Mouse (Mus musculus) large intestine, adult 2 months (tissue): ENCODE measurements at regions not wholly inside any gene's neighbourhood (a gene's known extent, or its start where the extent isn't known, plus 50 kb on each side); places are given as distances from the start of the nearest gene placed in this dataset.

Experiments used
- DNase-seq: peaks from one replicate; pipeline ENCODE4 v3.0.0-alpha.2; 2012; ENCODE audit warnings: low read depth, low spot score
- WGBS: fragments of 180-500 bp; shearing (Covaris S2); methylation state at CpG from one replicate; pipeline ENCODE4 v1.1.7; 2018; 5-methylcytosine and 5-hydroxymethylcytosine counted together

DNA sequence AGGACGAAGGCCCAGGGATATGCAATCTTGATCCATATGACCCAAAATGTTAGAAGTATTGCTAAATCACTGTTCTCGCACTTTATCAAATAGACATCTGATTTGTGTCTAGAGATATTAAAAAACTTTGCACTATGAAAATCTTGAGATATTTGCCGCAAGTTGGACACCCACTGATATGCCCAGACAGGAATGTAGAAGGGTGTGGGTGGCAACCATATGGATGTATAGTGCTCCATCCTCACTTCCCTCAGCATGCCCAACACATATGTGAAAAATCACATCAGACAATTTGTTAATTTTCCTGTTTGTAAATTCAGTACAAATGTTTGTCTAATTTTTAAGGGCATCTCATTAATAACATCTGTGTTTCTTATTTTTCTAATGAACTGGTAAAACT is 874.1 kb upstream of the Sel1l start:
- 82% methylated on average over 3 of the region's 3 CpGs for WGBS

DNA sequence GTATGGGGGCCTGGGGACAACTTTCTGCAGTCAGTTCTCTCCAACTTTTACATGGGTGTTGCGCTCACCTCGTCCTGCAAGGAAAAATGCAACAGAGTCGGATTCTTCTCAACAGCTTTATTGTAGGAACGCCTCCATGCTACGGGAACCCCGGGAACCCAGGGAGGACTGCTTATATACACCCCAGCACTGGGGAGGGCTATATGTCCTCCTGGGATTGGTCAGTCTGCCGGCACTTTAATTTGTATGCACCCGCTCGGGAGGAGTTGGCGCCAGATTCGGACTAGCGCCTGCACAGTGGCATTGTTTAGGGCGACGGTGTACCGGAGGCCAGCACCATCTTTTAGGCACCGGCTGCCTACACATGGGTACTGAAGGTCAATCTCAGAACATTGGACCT is 864.5 kb upstream of the Sel1l start:
- DNase-seq = no peak
- 93% methylated on average over 16 of the region's 16 CpGs for WGBS

More for the DNA sequence above, 874.1 kb upstream of the Sel1l start:
- no peak for DNase-seq

- DNase-seq = no peak
- WGBS = 54% methylated on average over 3 of the region's 3 CpGs
Measured at GRCm38 (mm10) chr12:92708466-92708865, 859.5 kb upstream of the Sel1l start.

- no peak for DNase-seq
Measured at GRCm38 (mm10) chr12:92703731-92704130, 854.8 kb upstream of the Sel1l start.

DNA sequence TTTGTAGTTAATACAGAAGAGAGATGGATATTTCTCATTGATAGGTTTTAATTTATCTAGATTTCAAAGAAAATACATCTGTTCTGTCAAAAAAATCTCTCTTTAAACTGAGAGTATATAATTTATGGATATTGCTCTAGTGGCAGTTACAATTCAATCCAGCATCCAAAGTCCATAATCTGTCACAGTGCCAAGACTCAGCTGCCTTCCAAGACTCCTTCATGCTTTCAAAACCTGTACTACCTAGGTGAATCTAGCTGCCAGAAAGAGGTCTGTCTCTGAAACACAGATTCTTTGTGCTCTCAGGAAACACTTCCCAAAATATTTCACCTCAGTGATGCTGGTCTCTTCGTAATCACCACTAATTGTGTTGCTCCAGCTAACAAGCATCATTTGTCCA is 844.0 kb upstream of the Sel1l start:
- no peak for DNase-seq
- WGBS = 62% methylated on average over 1 of the region's 1 CpGs

GRCm38 (mm10) chr12:92672396-92672795 is 823.4 kb upstream of the Sel1l start:
- DNase-seq = no peak
- 95% methylated on average over 1 of the region's 1 CpGs for WGBS

DNA sequence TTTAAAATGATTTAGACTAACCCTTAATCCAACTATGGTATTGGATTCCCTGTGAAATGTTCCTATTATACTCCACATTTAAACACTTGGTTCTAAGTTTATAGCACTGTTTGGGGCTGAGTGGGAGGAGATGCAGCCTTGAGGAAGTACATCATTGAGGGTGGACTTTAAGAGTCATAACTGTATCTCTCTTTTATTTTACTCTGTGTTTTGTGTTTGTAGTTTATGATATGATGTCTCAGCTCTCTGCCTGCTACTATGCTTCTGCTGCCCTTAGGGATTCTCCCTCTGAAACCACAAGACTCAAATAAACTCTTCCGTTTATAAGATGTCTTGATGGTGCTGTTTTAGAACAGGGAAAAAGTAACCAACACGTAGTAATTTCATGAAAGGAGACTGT is 797.7 kb upstream of the Sel1l start:
- 67% methylated on average over 2 of the region's 2 CpGs for WGBS
- DNase-seq = no peak

DNA sequence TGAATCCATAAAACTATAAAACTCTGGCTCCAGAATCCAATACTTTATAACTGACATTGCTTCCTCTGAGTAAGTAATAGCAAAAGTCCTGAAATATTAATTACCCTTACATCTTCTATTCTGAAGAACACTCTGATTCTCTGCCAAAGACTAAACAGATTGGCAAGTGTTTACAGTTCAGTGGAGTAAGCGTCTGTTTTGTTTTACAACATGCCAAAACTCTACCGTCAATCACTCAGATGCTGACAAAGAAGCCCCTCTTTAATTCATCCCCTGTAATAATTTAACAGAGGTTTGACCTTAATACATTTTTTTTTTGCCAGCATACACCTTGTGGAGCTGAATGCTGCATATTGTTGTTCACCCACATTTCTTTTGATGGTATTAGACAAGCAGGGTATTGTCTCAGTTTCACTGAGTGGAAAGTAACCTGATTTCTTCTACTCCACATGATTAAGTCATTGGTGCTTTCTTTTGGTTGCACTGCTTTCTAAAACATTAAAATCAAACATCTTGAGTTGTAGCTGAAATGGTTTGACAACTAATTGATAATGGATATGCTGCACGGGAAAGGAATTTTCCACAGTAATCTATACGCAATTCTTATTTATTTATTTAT is 796.2 kb upstream of the Sel1l start:
- WGBS = 75% methylated on average over 4 of the region's 4 CpGs
- DNase-seq = no peak

DNA sequence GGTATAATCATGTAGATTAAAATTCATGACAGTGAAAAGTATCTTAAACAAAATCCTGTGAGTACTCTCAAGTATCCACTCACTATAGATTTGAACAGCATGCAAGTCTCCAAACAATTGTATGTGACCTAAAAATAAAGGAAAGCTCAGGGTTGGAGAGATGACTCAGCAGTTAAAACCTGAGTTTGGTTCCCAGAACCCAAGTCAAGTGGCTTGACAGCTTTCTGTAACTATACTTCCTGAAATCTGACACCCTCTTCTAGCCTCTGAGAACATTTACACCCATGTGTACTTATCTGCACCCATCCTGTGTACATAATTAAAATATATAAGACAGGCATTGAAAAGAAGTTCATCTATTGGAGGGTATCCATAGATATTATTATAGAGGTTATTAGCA is 770.2 kb upstream of the Sel1l start:
- no peak for DNase-seq

DNA sequence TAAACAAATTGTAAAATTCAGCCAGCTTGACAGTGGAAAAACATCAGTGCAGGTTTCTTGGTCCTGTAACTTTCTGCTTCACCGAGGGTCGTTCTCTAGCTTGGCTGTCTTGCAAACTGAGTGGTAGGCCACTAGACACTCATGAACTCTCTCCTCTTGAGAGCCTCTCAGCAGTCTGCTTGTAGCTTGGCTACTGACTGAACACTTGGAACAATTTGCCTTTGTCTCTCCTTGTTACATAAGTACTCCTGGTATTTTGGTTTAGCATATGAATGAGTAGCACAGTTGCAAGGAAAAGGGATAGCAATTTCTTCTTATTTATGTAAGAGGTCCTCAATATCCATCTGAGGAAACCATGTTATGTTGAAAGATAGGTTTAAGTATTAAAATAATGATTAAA is 769.6 kb upstream of the Sel1l start:
- DNase-seq = no peak
- WGBS = 48% methylated on average over 2 of the region's 2 CpGs

DNA sequence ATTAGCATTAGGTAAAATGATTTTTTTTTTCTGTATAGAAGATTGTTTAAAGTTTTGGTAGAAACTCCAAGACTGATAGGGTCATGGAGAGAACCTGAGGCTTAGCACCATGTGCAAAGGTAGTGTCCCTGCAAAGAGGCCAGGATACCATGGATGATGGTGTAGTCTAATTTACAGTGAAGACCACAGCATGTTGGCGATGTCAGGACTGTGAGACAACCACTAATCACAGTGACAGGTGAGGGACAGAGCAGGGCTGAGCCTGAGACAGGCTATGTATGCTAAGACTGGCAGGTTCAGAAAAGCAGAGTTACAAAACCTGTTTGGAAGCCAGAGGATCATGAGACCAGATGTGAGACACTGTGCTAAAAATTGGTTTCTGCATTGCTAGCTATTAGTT is 752.7 kb upstream of the Sel1l start:
- WGBS = 70% methylated on average over 1 of the region's 1 CpGs
- no peak for DNase-seq

DNA sequence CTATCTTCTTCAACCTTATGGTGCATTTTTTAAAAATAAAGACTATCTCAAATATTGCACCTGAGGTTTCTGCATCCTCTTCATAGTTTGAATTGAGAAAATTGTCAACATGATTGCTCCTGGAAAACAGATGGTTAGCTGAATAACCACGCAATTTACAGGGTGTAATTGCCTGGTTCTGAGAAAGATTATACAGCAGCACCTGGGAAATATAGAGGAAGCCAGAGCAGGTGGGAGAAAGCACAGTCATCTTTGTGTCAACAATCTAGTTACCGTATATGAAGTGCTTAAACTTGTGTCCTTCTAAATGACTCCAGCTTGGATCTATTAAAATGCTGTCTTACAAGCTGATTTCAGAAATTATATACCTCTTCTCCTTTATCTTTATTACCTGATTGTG is 740.8 kb upstream of the Sel1l start:
- DNase-seq = peak; percentile 4
- WGBS = 34% methylated on average over 2 of the region's 2 CpGs

GRCm38 (mm10) chr12:92589305-92589704 is 740.3 kb upstream of the Sel1l start:
- WGBS = 64% methylated on average over 6 of the region's 6 CpGs

DNA sequence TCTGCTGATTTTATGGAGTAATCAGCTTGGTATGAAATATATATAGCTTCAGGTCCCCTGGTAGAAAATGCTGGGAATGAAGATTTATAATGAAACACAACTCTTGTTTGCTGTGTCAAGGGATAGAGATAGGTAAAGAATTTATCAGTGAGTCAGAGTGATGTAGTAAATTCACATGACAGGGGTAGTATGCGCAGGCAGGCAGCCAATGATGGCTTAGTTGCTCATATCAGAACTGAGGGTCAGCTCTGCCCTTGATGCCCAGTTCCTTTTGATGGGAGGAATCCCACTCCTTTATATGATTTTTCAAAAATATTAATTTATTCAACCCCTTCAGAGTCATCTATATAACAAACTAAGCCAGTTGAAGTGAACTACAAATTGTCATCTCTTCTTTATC is 729.6 kb upstream of the Sel1l start:
- WGBS = 59% methylated on average over 1 of the region's 1 CpGs
- DNase-seq = no peak

More at GRCm38 (mm10) chr12:92589305-92589704, 740.3 kb upstream of the Sel1l start:
- no peak for DNase-seq
